Mouse (Mus musculus): ENCODE results near the gene Pnp. TPM values are rescaled to one million over a fixed set of nuclear protein-coding genes. Genes with fewer than 3 reads are reported as not detected.

Pnp gene
- polyA plus RNA-seq (2021; fragmentation: Nextera tagmentation), result 9.8 and 10.9 TPM in 2 replicates
- long read RNA-seq, experiment 1, transcript Pnp-201 (6 exons, 2,942 nt), result major isoform, 14 of 21 reads
- long read RNA-seq, experiment 1, partial matches to known transcripts, result 6 of 21 reads
- long read RNA-seq, experiment 1, other reads (novel, unspliced or antisense), result 1 of 21 reads
- long read RNA-seq, experiment 2, transcript Pnp-201 (6 exons, 2,942 nt), result major isoform, 24 of 29 reads
- long read RNA-seq, experiment 2, partial matches to known transcripts, result 3 of 29 reads
- long read RNA-seq, experiment 2, other reads (novel, unspliced or antisense), result 2 of 29 reads

DNA sequence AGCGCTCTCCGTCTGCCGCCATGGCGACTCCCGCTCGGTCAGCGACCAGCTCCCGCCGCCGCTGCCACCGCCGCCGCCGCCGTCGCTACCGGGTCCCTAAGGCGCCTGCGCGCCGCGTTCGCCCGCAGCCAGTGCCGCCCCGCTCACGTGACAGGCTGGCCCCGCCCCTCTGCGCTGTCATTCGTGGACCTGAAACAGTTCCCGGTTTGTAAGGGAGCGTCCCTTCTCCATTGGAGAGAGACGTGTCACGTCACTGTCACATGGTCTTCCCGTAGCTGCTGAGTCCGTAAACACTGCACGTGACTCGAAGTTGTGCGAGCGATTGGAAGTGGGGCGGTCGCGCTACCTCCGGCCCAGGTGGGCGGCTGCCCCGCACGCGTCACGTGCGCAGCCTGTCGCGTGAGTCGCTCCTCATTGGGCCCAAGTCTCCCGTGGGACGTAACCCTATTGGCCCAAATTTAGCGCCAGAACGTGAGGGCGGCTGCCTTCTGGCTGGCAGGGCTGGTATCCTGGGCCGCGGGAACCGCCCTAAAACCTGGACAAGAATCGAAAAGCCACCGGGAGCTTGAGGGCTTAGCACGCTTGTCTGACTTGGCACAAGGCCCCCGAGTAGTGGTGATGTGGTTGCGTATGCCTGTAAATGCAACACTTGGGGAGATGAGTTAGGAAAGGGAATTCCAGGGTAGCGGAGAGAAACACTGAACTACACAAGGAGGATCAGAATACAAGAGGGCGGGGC is at the start of gene Pnp, which contains the start of gene Pip4p1:
Pnp (plus strand) TSS at position 329 of the 739 bp plus-strand sequence.
Pip4p1 (minus strand) TSS at position 103 of the 739 bp plus-strand sequence.

DNA sequence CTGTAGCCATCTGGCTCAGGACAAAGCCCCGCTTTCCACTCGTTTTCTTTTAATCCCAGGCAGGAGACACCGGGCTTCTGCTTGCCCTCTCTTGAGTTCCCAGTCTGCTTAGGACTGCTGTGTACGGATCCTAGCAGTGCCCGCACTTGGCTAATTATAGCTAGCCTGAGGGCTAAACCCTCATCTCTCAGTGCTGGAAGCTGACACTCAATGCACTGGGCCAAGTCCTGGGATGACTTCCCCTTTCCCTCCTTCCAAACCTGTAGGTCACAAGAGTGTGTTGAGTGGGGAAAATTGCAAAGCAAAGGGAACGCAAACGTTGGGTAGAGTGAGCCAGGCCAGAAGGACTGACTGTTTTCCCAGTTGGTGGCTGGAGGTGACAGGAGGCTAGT is 33.5 kb upstream of the Pnp start, which contains the start of gene Klhl33:
Klhl33 (minus strand) TSS at position 134 of the 392 bp plus-strand sequence.

DNA sequence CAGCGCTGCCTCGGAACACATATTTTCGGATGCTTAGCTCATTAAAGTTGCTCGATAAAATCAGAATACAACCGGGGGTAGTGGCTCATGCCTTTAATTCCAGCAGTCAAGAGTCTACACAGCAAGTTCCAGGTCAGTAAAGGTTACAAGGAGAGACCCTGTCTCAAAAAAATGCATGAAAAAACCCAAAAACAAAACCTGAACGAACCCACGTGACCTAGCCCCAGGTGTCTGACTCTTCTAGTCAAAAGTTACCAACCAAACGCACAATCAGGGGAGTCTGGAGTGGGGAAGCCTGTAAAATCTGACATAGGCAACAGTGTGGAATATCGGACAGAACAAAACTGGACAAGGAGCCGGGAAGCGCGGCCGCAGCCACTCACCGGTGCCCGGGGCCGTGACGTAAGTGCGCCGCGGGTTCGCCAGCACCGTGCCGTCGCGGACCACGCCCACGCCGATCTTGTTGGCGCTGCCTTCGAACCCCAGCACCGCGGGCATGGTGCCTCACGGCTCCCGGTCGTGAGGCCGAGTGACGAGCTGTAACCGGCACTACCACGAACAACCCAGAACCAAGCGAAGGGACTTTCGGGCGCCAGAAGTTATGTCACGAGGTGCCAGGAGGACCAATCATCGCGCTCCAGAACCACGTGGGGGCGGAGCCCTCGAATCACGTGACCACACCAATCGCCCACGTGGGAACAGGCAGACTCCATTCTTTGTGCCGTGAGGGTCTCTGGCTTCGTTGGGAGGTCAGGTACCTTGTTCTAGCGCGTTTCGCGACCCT is 6.4 kb upstream of the Pnp start, which contains the start of the genes Osgep and Apex1:
Osgep (minus strand) TSS at position 613 of the 784 bp plus-strand sequence.
Apex1 (plus strand) TSS at position 688 of the 784 bp plus-strand sequence.

DNA sequence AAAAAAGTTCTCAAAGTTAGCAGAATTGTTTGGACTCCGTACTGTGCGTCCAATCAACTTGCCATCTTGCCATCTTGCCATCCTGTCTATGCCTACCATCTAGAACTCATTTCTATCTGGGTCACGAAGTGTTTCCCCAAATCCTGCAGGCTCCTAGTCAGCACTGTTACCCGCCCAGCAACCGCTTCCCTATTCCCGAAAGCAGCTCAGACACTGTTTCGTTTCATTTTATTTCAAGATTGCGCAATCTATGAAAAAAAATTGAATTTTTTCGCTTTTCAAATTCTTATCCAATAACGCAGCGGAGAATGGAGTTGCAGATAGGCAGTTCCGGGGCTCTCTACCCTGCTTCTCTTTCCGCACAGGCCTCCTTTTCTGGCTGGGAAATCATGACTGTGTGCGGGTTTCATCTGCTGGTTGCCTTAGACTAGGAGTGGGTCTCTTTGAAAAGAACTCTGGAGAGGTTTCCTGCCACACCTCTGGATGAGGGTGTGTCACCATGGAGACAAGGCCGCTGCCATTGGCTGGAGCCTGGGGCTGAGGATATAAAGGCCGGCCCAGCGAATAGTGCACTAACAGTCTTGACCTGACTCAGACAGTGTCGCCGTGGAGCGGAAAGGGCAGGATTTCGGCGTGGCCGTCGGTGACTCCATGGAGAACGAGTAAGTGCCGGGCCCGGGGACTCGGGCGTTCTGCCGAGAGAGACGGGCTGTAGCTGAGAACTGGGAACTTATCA is 13.2 kb downstream of the Pnp start, which contains the start of gene Gm49342:
Gm49342 (plus strand) TSS at position 586 of the 736 bp plus-strand sequence.

DNA sequence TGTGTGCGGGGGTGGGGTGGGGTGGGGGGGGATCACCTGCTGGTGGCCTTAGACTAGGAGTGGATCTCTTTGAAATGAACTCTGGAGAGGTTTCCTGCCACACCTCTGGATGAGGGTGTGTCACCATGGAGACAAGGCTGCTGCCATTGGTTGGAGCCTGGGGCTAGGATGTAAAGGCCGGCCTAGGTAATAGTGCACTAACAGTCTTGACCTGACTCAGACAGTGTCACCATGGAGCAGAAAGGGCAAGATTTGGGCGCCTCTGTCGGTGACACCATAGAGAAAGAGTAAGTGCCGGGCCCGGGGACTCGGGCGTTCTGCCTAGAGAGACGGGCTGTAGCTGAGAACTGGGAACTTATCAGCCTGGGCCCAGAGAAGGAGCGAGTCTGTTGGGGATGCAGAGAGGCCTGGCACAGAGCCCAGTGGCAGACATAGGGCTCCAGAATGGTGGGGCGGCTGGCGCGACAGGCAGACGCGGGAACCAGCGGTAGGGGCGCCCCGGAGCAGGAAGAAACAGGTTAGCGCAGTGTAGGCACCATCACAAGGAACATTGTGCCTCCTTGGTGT is 25.1 kb downstream of the Pnp start, which contains the start of gene Pnp2:
Pnp2 (plus strand) TSS at position 51 of the 567 bp plus-strand sequence.

DNA sequence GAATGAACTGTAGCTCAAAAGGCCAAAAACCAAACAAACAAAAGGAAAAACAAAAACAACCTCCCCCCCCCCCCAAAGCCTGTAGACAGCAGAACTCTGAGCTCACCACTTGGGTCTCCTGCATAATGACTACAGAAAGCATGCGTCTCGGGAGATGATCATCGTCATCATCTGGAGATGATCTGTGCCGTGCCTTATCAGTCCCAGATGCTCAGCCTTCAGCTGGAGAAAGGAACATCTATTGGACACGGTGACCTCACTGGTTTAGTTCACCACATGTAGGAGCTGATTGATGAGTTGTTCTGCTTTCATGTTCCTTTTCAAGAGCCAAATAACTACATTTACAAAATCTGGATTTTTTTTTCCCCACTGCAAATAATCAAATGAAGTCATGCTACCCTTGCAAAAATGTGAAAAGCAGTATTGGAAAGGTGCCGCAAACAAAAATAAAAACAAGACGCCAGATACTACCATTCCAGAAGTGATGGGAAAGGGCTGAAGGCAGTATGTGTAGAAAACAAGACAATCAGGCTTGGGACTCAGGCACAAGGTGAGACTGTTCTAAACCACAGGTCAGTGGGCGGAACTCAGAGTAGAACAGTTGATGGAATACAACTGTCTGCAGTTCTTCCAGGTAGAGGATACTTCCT is 76.4 kb downstream of the Pnp start, which contains the start of gene Rnase10:
Rnase10 (plus strand) TSS at position 600 of the 650 bp plus-strand sequence.

Other genes starting within 250 kb of the Pnp start
- gene Olfr747, start 237.9 kb upstream of the Pnp start, polyA plus RNA-seq (2021; fragmentation: Nextera tagmentation), result not detected in 2 replicates
- gene Olfr748, start 223.7 kb upstream of the Pnp start, polyA plus RNA-seq (2021; fragmentation: Nextera tagmentation), result not detected in 2 replicates
- gene Olfr749, start 186.0 kb upstream of the Pnp start, polyA plus RNA-seq (2021; fragmentation: Nextera tagmentation), result not detected in 2 replicates
- 53.7 and 55.6 TPM in 2 replicates for gene Ttc5, start 145.6 kb upstream of the Pnp start, polyA plus RNA-seq (2021; fragmentation: Nextera tagmentation)
- gene Ccnb1ip1, start 123.3 kb upstream of the Pnp start, polyA plus RNA-seq (2021; fragmentation: Nextera tagmentation), result not detected in 2 replicates
- 24.4 and 27.2 TPM in 2 replicates for gene Parp2, start 123.2 kb upstream of the Pnp start, polyA plus RNA-seq (2021; fragmentation: Nextera tagmentation)
- gene Tep1, start 60.5 kb upstream of the Pnp start, polyA plus RNA-seq (2021; fragmentation: Nextera tagmentation), result 1.2 and 2.4 TPM in 2 replicates
- gene Klhl33, start 33.6 kb upstream of the Pnp start, polyA plus RNA-seq (2021; fragmentation: Nextera tagmentation), result 0.19 and 0.49 TPM in 2 replicates
- 75.5 and 79.0 TPM in 2 replicates for gene Osgep, start 6.2 kb upstream of the Pnp start, polyA plus RNA-seq (2021; fragmentation: Nextera tagmentation)
- gene Apex1, start 6.1 kb upstream of the Pnp start, polyA plus RNA-seq (2021; fragmentation: Nextera tagmentation), result 86.9 and 97.4 TPM in 2 replicates
- gene Pip4p1, start 226 bp upstream of the Pnp start, polyA plus RNA-seq (2021; fragmentation: Nextera tagmentation), result 65.9 and 75.6 TPM in 2 replicates
- gene Gm49342, start 13.4 kb downstream of the Pnp start, polyA plus RNA-seq (2021; fragmentation: Nextera tagmentation), result not detected in 2 replicates
- gene Pnp2, start 24.9 kb downstream of the Pnp start, polyA plus RNA-seq (2021; fragmentation: Nextera tagmentation), result 1.2 and 2.4 TPM in 2 replicates
- 0.11 and 0.23 TPM in 2 replicates for gene Rnase10, start 76.7 kb downstream of the Pnp start, polyA plus RNA-seq (2021; fragmentation: Nextera tagmentation)
- not detected in 2 replicates for gene Rnase9, start 110.8 kb downstream of the Pnp start, polyA plus RNA-seq (2021; fragmentation: Nextera tagmentation)
- gene Rnase11, start 119.1 kb downstream of the Pnp start, polyA plus RNA-seq (2021; fragmentation: Nextera tagmentation), result not detected in 2 replicates
- 0.23 TPM in 1 of 2 replicates, not detected in the other for gene Rnase12, start 126.6 kb downstream of the Pnp start, polyA plus RNA-seq (2021; fragmentation: Nextera tagmentation)
- gene Olfr750, start 143.4 kb downstream of the Pnp start, polyA plus RNA-seq (2021; fragmentation: Nextera tagmentation), result not detected in 2 replicates
- 17.8 and 18.4 TPM in 2 replicates for gene Rnase4, start 160.0 kb downstream of the Pnp start, polyA plus RNA-seq (2021; fragmentation: Nextera tagmentation)
- gene Ang, start 160.1 kb downstream of the Pnp start, polyA plus RNA-seq (2021; fragmentation: Nextera tagmentation), result 4.1 and 4.4 TPM in 2 replicates
- gene Eddm3b, start 183.3 kb downstream of the Pnp start, polyA plus RNA-seq (2021; fragmentation: Nextera tagmentation), result not detected in 2 replicates
- gene Rnase6, start 192.8 kb downstream of the Pnp start, polyA plus RNA-seq (2021; fragmentation: Nextera tagmentation), result 0.39 and 1.0 TPM in 2 replicates
- 2.7 and 2.9 TPM in 2 replicates for gene Rnase1, start 215.7 kb downstream of the Pnp start, polyA plus RNA-seq (2021; fragmentation: Nextera tagmentation)
- gene Rnase2b, start 231.2 kb downstream of the Pnp start, polyA plus RNA-seq (2021; fragmentation: Nextera tagmentation), result not detected in 2 replicates